Mouse (Mus musculus): ENCODE data around the gene Zfp592.

GRCm38 (mm10) chr7:80991589-80991988, 1.9 kb upstream of the Zfp592 start:
- TF ChIP-seq CTCF (IDR thresholded peaks at IDR 0.05; ENCODE audit: extremely low read depth, insufficient read length, insufficient replicate concordance, low read depth, low read length) (no peak), POLR2A (IDR thresholded peaks at IDR 0.05; ENCODE audit: low read depth, low read length) (no peak)

All from small intestine, adult 2 months (tissue).